Mouse (Mus musculus): ENCODE measurements at regions not wholly inside any gene's neighbourhood (a gene's known extent, or its start where the extent isn't known, plus 50 kb on each side); places are given as distances from the start of the nearest gene placed in this dataset.

GRCm38 (mm10) chr7:69510389-69510788 is 761.3 kb upstream of the Arrdc4 start:
- TF ChIP-seq POLR2A (IDR thresholded peaks at IDR 0.05; ENCODE audit: borderline replicate concordance, control insufficient read depth, low read depth, low read length): no peak
- no peak for TF ChIP-seq CTCF (IDR thresholded peaks at IDR 0.05; ENCODE audit: control insufficient read depth, insufficient read depth, low read length)

Data from bone marrow, adult 2 months (tissue).